Mouse (Mus musculus) right cerebral cortex, postnatal 14 days (tissue): Measurements from ENCODE around the gene D630039A03Rik.

Experiments
- DNase-seq: peaks from one replicate; pipeline ENCODE4 v3.0.0; 2022

The D630039A03Rik gene

GRCm38 (mm10) chr4:57916201-57916661, at the start of gene D630039A03Rik:
Gene D630039A03Rik, minus strand, starts transcription at chr4:57916297.
- DNase-seq: no peak

DNA sequence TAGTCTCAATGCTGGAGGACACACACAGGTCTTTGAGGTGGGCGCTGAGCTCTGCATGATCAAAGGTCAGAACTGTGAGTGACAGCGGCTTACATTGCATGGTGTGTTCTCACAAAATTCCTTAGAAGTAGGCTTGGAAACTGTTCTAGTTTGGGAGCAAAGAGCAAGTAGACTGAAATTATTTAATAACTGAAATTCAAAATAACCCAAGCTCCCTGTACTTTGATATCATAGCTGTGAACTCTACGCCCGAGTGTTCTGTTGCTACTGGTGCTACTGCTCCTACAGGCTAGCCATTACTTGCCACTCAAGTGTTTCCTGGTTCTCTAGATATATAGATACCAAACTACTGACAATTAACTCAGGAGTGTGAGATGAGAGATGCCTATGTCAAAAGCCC, 49.4 kb upstream of the D630039A03Rik start:
- DNase-seq: no peak

- no peak for DNase-seq
These were observed 48.0 kb upstream of the D630039A03Rik start for GRCm38 (mm10) chr4:57964143-57964542.

- no peak for DNase-seq
These were observed 43.0 kb upstream of the D630039A03Rik start for GRCm38 (mm10) chr4:57959056-57959455.

GRCm38 (mm10) chr4:57958098-57958497, 42.0 kb upstream of the D630039A03Rik start:
- no peak for DNase-seq

- no peak for DNase-seq
These were observed 41.3 kb upstream of the D630039A03Rik start for GRCm38 (mm10) chr4:57957200-57958085.

DNA sequence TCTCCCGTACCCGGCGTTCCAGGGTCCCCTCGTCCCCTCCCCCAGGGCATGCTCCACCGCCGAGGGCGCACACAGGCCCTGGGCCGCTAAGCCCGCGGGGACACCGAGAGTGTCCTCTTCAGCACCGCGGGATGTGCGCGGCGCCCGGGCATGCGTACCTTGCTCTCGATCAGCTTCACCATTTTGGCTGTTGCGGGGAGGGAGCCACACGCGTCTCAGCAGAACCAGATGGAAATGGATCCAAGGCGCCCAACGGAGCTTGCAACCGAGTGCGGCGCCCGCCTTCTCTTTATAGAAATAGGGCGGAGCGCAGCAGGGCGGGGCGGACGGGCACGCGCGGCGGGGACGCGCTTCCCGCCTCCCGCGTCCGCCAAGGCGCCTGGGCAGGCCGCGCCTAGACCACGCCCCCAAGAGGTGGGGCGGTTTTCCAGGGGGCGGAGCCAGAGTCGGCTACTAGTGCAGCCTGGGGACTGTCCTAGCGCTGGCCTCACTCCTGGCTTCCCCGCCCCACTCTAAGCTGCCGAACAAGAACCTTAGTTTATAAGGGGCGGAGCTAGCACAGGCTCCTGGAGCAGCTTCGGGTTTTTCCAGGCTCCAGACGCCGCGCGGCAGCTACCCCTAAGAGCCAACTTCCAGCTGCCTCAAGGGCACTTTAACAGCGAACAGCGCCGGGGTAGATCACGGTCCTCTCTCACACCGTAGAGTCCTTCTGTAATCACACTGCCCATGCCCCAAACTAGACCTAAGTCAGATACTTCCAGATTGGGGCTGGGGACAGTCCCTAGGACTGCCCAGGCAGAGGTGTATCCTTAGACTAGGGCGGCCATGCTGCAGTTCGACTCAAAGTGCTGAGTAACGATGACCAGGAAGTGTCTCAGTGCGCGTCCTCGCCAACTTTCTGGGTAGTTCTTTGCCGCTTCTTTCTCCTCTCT, 40.2 kb upstream of the D630039A03Rik start, which contains the start of gene Txn1:
Txn1 (minus strand) TSS at position 383 of the 932 bp plus-strand sequence.
- DNase-seq: peak; percentile 92

DNA sequence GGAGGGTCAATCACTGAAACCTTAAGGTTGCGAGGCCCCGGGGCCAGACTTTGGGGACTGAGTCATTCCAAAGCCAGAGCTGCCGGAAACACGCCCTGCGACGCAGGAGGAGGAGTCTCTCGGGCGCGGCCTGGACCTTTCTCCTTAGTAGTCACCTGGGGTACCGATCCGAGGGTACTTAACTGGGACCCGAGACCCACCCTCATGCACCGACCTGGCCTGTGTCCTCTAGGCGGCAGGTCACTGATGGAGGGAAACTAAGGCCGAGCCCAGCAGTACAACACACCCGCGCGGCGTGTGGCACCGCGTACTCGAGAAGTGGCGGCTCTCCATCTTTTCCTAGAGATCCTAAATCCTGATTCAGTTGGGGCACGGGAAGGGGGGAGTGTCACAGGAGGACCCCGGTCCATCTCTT, 39.5 kb upstream of the D630039A03Rik start:
- DNase-seq: peak; percentile 64

DNA sequence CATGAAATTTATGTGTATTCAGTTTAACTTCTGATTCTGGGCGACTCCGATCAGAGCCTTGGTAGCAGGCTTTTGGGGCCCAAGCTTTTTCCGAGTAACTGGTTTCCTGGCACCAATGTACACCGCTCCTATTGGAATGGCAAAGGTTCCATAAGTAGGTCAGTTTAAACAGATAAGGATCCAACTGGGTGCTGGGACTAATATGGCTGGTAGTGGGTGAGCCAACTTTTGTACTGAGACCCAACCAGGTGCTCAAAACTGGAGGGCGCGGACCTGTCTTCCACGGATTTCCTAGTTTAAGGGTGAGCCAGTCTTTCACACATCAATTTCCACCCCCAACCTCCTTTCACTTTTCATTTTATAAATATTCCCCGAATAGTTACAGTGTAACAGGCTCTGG, 38.9 kb upstream of the D630039A03Rik start:
- DNase-seq: no peak

DNA sequence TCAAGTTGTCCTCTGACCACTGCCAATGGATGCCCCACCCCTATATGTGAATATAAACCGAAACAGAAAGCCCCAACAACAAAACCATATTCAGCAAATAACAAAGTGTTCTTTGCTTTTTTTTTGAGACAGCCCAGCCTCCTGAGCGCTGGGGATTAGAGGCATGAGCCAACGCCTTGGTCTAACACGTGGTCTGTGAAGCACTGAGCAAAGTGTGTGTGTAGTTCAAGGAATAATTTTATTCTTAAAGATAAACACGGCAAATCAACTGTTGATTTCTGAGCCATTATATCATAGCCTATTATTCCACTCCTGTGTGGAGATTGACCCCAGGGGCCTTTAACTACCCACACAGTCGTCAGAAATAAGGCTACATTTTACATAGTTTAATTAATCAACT, 38.5 kb upstream of the D630039A03Rik start:
- DNase-seq: no peak

GRCm38 (mm10) chr4:57953796-57954195, 37.7 kb upstream of the D630039A03Rik start:
- no peak for DNase-seq

DNA sequence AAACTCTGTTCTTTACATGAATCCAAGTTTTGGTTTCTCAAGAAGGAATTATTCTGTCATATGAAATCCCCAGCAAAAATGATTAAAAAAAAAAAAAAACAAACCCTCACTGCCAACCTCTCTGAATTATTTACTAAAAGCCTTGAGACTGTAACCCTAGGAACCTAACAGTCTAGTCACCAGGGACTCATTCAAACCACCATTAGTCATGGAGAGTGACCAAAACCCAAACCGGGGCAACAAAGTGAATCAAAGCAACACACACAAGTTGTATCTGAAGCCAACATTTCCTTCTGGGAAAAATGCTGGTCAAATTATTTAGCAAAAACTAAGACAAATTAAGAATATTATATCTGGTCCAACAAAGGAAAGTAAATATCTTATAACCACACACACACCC, 36.8 kb upstream of the D630039A03Rik start:
- no peak for DNase-seq

DNA sequence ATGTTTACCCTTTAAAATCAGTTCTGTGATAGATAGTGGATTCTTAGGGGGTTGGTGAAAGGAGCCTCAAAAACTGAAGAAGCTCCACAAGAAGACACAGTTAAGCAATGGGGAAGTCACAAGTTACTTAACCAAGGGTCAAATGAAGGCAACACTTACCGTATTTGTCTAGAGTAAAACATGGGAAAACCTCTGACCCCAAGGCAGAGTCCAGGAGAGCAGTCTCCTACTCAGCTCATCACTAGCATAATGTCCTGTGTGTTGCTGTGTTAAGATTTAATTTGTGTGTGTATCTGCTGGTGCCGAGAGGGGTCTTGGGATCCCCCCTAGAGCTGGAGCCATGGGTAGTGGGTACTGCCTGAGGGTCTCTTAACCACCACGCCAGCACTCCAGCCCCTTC, 36.3 kb upstream of the D630039A03Rik start:
- no peak for DNase-seq

DNA sequence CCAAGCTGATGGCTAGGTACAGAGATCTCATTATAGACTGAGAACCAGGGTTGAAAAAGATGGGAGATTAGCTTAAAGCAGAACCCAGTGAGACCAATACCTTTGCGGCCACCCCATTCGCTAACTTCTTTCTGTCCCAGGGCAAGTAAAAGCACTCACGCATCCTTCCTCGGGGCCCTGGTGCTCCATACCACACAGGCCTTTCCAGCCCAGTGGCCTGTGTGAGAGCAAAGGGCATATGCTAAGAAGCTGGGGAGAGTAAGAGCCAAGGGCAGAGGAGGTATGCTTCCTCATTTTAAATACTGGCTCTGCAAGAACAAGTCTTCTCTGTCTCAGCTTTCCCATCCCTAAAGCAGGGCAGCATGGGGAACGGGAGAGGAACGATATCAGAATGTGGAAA, 33.8 kb upstream of the D630039A03Rik start:
- DNase-seq: no peak

DNA sequence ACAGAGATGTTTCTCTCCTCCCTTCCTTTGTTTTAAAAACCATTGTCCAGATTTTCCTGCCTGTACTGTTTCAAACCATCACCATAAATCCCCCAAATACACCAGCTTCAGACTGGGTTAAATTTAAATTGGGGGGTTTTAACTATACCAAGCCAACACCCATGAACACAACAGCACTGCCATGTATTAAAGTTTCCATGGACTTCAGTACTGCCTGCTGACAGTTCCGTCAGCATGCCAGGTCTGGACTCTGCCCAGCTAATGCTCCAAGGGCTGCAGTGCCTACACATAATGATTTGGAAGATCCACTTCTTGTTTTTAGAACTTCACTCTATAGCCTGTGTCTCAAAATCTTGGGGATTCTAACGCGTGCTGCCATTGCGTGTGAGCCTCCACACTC, 31.4 kb upstream of the D630039A03Rik start:
- no peak for DNase-seq

DNA sequence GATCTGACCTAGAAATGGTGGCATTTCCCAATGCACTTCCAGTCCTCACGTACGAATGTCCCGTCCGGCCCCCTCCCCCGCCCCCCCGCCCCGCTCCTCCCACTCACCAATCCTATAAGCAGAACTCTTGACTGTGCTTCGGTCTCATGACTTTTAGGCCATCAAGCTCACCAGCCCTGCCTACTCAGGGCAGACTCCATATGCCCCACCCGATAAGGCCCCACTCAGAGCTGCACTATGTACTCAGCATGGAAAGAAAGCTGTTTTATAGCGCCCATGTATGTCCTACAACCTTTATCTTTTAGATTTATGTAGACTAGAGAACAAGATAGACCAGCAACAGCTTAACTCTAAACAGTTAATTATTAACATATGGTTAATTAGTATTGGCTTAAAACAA, 30.9 kb upstream of the D630039A03Rik start:
- DNase-seq: no peak

DNA sequence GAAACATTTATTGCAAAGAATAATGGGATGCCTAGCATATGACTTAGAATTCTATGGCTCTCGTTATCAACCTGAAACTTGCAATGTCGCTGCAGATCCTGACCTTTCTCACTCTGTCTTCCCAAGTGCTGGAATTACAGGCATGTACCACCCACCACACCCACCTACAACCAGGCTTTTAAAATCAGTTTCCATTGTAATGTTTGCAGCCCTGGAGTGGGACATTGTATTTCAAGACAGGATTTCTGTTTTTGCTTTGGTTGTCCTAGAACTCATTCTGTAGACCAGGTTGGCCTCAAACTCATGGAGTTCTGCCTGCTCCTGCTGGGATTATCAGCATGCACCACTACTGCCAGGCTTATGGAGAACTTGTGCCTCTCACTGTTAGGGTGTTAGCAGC, 26.8 kb upstream of the D630039A03Rik start:
- no peak for DNase-seq

- DNase-seq: no peak
These were observed 24.5 kb upstream of the D630039A03Rik start for GRCm38 (mm10) chr4:57940631-57941030.

GRCm38 (mm10) chr4:57937292-57937691, 21.2 kb upstream of the D630039A03Rik start:
- DNase-seq: no peak

GRCm38 (mm10) chr4:57934181-57934580, 18.1 kb upstream of the D630039A03Rik start:
- no peak for DNase-seq

DNA sequence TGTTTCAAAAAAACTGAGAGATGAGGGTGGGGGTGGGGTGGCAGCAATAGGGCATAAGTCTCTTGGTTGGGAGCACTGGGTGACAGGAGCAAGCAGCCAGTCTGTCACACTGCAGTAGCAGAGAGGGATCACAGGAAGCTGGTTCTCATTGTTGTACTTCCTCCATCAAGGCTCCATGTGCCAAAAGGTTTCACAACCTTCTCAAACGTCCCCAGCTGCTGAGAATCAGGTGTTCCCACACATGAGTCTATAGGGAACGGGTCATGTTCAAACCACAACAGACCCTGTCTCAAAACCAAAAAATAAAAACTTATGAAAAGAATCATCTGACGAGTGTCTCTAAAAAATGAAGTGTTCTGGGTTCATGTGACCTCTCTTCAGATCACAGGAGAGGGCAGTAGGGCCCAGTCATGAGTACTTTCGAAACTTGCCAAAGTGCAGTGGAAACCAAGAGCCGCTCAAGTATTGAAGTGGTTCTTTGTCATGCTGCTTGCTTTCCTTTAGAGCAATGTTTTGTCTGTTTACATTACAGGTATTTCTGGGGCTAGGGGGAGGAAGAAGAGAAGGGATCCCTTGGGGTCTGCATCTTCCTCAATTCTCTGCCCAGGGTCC, 14.6 kb upstream of the D630039A03Rik start:
- DNase-seq: no peak

DNA sequence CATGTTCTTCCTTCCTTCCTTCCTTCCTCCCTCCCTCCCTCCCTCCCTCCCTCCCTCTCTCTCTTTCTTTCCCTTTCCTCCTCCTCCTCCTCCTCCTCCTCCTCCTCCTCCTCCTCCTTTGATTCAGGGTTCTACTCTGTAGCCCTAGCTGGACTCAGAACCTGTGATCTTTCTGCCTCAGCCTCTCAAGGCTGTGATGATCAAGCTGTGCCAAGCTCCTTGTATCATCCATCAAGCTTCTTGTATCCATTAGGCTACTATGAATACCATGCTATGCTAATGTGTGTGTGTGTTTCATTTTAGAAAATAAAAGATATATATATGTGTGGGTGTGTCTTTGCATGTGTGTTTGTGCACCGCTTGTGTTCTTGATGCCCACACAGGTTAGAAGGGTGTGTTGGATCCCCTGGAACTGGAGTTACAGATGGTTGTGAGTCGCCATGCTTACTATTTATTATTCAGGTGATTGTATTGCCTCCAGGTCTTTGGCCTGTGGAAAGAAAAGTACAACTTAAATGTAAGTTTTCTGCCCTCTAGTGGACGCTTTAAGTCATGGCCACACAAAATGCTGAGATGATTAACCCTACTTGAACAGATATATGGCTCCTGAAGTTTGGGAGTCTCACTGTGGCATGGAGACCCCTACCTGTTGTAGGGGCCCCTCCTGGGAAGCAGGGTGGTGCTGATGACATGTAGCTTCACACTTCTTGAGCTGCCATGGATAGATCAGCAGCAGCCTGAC, 11.5 kb upstream of the D630039A03Rik start:
- DNase-seq: no peak
